Mouse (Mus musculus): ENCODE measurements around the gene Gchfr.

The Gchfr gene

DNA sequence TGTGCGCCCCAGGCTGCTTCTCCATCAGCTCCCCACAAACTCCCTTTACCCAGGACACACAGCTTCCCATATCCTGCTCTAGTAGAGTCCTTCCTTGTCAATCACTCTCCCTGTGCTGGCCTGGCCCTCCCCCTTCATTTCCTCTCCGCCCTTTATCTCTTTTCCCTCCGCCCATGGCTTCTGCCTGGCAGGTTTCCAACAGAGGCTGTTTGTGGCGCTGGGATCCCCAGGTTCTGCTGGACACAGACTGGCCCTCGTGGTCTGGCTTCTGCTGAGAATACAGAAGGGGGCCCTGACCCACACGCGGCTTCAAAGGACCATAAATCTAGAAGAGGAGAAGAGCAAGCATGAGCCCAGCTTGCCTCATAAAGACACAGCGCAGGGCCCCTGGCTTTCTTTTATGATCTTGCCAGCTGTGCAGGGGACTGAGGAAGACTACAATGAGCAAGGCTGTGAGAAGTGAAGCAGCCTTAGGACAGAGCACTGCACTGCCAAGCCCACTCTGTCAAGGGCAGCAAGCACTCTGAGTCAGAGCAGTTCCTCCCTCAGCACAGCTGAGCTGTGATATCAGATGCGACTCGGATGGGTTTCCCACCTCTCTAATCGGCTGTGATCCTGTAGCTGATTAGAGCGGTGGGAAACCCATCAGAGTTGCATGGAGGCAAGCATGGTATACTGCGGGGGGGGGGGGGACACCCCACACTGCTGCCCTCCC, 5.4 kb downstream of the Gchfr start:
- DNase-seq (ENCODE audit: extremely low read depth, low read depth, low spot score), result no peak

DNA sequence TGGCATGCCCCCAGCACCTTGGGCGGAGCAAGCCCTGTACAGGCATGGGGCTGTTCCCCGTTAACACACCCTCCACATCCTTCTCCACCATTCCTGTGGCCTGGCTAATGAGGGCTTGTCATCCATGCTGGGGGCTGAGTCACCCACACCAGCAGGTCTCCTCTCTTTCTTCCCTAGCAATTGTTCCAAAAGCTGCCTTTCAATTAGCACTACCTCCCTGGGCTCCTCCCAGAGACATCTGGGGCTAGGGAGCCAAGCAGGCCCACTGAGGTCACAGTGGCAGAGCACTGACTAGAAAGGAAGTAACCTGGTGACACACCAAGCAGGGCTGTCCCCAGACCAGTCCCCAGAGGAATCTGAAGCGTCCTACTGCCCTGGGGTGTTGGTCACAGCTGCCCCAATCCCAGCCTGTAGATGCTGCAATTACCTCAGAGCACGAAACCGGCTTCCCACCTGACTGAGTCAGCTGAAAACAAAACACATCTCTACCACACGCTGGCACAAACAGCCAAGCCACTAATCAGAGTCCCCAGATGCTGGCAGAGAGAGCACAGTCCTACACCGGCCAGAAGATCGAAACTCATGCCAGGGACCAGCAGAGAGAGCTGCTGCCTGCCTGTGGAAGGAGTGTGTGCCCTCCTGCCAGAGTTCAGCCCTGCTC, 6.5 kb downstream of the Gchfr start, which contains the start of gene Gm14137:
Gm14137 (plus strand) TSS at position 519 of the 661 bp plus-strand sequence.
- no peak for DNase-seq (ENCODE audit: extremely low read depth, low read depth, low spot score)

- no peak for DNase-seq (ENCODE audit: extremely low read depth, low read depth, low spot score)
Observed at GRCm38 (mm10) chr2:119174866-119175265, 7.3 kb downstream of the Gchfr start.

DNA sequence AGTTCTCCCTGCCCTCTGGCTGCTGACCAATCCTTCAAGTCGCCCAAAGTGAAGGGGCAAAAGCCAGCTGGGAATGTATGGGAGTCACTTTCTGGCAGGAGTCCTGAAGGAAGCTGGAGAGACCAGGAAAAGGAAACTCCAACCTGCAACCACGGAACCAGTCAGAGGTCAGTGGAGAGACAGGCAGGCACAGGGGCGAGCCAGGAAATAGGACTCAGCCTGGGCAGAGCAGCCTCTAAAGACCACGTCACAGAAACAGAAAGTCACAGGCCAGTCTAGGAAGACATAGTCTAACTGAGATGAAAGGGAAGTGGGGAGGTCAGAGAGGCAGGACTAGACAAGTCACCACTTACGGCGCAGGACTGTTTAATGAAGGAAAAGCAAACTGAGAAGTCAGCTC, 8.0 kb downstream of the Gchfr start:
- no peak for DNase-seq (ENCODE audit: extremely low read depth, low read depth, low spot score)

- no peak for DNase-seq (ENCODE audit: extremely low read depth, low read depth, low spot score)
Observed at GRCm38 (mm10) chr2:119176761-119177160, 9.2 kb downstream of the Gchfr start.

- DNase-seq (ENCODE audit: extremely low read depth, low read depth, low spot score), result no peak
Observed at GRCm38 (mm10) chr2:119177384-119177939, 9.9 kb downstream of the Gchfr start.

- DNase-seq (ENCODE audit: extremely low read depth, low read depth, low spot score), result no peak
Observed at GRCm38 (mm10) chr2:119182914-119183313, 15.3 kb downstream of the Gchfr start.

DNA sequence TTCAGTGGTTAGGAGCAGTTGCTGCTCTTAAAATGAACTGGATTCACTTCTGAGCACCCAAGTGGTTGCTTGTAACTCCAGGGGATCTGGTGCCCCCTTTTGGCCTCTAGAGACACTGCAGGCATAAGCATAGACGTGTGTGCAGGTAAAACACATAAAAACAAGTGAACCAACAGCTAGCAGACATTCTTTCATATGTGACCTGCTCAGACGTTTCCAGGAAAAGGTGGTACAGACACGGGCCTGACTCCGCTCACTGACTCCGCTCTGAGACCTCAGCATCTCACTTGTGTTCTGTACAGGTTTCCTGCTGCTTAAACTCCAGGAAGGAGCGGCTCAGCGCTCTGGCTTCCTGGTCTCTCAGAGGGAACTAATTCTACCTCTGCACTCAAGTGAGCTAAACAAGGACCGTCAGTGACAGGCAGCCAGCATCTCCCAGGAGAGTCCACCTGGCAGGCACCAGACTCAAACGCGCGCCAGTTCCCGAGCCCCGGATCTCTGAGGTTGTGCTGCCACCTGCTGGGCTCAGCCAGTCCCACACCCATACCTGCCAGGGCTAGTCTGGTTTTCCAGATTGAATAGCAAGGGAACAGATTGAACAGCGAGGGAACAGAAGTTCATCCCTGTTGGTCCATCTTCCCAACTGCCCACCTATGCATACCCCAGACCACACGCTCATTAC, 21.6 kb downstream of the Gchfr start:
- DNase-seq (ENCODE audit: extremely low read depth, low read depth, low spot score), result no peak

DNA sequence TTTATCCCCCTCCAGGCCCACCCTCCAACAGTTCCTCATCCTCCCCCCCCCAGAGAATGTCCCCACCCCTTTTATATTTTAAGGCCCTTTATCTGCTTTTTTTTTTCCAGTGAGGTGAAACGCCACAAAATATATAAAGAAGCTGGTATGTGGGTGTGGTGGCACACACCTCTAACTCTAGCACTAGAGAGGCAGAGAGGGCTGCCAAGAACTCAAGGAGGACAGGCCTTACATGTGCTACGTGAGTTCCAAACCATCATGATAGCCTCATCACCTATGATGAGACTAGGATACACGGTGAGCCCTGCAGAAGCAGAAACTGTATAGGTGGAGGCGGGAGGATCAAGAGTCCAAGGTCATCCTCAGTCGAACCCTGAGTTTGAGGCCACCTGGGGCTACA, 23.4 kb downstream of the Gchfr start:
- DNase-seq (ENCODE audit: extremely low read depth, low read depth, low spot score), result no peak

GRCm38 (mm10) chr2:119194140-119194539, 26.6 kb downstream of the Gchfr start:
- DNase-seq (ENCODE audit: extremely low read depth, low read depth, low spot score), result no peak

- DNase-seq (ENCODE audit: extremely low read depth, low read depth, low spot score), result no peak
Observed at GRCm38 (mm10) chr2:119196316-119197108, 28.9 kb downstream of the Gchfr start.

DNA sequence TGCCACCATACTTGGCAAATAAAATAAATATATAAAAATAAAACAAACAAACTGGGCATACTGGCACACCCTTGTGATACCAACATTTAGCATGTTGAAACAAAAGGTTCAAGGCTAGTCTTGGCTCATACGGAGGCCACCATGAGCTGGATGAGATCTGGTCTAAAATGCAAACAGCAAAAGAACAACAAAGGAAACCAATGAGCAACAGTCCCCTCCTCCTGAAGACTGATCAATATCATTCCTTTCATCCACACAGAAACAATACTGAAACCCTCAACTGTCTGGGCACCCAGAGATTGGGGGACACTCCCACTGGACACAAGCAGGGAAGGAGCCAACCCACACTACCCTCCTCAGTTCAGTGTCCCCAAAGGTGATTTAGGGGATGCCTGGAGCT, 29.9 kb downstream of the Gchfr start:
- DNase-seq (ENCODE audit: extremely low read depth, low read depth, low spot score), result no peak

GRCm38 (mm10) chr2:119198049-119198448, 30.5 kb downstream of the Gchfr start:
- DNase-seq (ENCODE audit: extremely low read depth, low read depth, low spot score), result no peak

GRCm38 (mm10) chr2:119198934-119199333, 31.4 kb downstream of the Gchfr start:
- no peak for DNase-seq (ENCODE audit: extremely low read depth, low read depth, low spot score)

GRCm38 (mm10) chr2:119202914-119203453, 35.4 kb downstream of the Gchfr start:
- no peak for DNase-seq (ENCODE audit: extremely low read depth, low read depth, low spot score)

DNA sequence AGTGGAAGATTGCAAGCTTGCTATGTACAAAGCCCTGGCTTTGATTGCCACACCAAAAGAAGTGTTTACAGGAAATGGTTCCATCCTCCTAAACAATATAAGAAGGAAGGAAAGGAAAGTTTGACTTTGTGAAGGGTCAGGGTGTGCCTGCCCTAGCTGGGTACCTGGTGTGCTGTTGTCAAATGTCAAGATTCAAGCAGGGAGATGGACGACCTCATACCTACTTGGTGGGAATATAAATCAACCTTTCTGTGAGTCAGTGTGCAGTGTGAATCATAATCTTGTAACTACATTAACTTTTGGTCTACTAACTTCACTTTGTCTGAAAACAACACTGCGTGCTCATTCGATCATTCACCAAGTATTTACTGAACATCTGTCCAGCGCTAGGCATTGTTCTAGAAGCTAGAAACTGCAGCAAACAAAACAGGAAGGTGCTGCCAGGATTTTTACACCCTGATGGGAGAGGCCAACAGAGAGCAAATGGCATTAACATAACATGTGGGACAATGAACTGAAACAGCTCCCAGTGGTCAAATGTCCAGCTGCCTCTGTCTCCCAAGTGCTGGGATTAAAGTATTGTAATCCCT, 36.4 kb downstream of the Gchfr start:
- no peak for DNase-seq (ENCODE audit: extremely low read depth, low read depth, low spot score)

DNA sequence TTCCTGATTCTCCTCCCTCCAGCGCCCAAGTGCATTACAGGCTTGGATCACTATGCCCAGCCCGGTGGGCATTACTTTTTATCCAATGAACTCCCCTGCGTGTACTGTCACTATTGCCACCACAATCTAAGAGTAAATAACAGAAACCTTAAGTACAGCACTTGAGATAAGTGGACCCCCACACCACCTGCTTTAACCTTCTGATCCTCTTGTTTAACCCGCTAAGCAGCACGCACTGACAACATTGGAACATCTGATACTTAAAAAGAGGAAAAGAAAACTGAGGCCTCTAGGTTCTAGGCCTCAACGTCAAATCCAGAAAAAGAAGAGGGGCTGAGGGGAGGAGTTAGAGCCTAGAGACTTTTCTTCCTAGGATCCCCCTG, 40.4 kb downstream of the Gchfr start:
- DNase-seq (ENCODE audit: extremely low read depth, low read depth, low spot score), result no peak

DNA sequence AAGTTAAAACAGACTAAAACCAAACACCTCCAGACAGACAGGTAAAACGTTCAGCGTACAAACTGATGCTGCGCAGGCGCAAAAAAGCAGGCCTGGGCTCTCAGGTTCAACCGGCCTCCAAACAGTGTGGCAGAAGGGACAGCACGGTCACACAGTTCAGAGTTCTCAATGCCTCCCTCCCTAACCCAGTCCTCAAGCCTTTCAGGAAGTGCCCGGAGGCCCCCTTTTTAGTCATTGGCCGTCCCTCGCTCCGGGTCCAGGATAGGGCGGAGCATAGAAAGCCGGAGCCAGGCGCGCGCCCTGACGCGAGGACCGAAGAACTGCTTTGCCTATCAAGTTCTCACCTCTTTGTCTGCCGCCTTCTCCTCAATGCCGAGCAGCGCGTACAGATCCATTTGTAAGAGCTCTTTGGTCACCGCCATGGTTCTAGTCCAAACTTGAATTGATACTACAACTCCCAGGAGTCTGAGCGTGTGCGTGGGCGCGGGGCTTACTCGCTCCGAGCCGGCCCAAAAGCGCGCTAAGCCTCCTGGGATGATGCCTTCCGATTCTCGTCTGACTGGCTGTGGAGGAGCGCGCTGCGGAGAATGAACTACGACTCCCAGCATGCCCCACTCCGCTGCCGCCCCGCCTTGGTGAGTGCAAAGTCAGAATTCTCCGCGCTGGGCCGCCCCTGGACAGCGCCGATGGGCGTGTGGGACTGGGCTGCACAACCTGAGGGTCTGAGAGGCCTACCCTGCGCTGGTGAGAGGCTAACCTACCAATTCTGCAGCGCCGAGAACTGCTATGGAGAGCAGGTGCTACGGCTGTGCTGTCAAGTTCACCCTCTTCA, 41.0 kb downstream of the Gchfr start, which contains the start of the genes Zfyve19 and Dnajc17:
Zfyve19 (plus strand) TSS at position 274 of the 832 bp plus-strand sequence.
Dnajc17 (minus strand) TSS at position 452 of the 832 bp plus-strand sequence.
- DNase-seq (ENCODE audit: extremely low read depth, low read depth, low spot score), result peak; percentile 73

GRCm38 (mm10) chr2:119209176-119209507, 41.6 kb downstream of the Gchfr start:
- no peak for DNase-seq (ENCODE audit: extremely low read depth, low read depth, low spot score)
